Mouse (Mus musculus) heart, adult 2 months (tissue): ENCODE data around the gene Dynlrb2.

Experiments used
- CTCF ChIP-seq: fragments of 200-600 bp; IDR thresholded peaks from 2 replicates; pipeline ENCODE4 v1.8.1; 2022; ENCODE audit warnings: antibody characterized with exemption, mild to moderate bottlenecking, moderate library complexity
- EP300 ChIP-seq: fragments of 200-500 bp; IDR thresholded peaks from 2 replicates; pipeline ENCODE4 v1.6.1; 2011; ENCODE audit warnings: low read depth, low read length, control low read depth; ENCODE audit not compliant: insufficient read depth
- POLR2A ChIP-seq: fragments of 200-500 bp; IDR thresholded peaks from 2 replicates; pipeline ENCODE4 v1.6.1; 2011; ENCODE audit warnings: mild to moderate bottlenecking, low read depth, low read length, control low read depth; ENCODE audit not compliant: insufficient read depth

GRCm38 (mm10) chr8:116528736-116529135 is 24.0 kb downstream of the Dynlrb2 start:
- no peak for TF ChIP-seq CTCF
- no peak for TF ChIP-seq EP300
- TF ChIP-seq POLR2A, result no peak
